Mouse (Mus musculus) retina, postnatal 1 day (tissue): ENCODE data around the gene Insl3.
"Not testable (repeated sequence)": the region's sequence is repeated elsewhere in the genome, so short reads cannot be mapped to it uniquely, and the experiment has no call there.

Experiments used
- DNase-seq: peaks from one replicate; pipeline ENCODE4 v3.0.0-alpha.2; 2012

Insl3 gene

GRCm38 (mm10) chr8:71678216-71678615, 10.8 kb upstream of the Insl3 start:
- DNase-seq, result no peak

- no peak for DNase-seq
Measured at GRCm38 (mm10) chr8:71679116-71679515, 9.9 kb upstream of the Insl3 start.

- DNase-seq, result no peak
Measured at GRCm38 (mm10) chr8:71679550-71680168, 9.4 kb upstream of the Insl3 start.

- peak; percentile 43 for DNase-seq
Measured at GRCm38 (mm10) chr8:71680471-71680870, 8.5 kb upstream of the Insl3 start.

GRCm38 (mm10) chr8:71681369-71681915, 7.6 kb upstream of the Insl3 start:
- no peak for DNase-seq

GRCm38 (mm10) chr8:71682832-71683231, 6.2 kb upstream of the Insl3 start:
- no peak for DNase-seq

GRCm38 (mm10) chr8:71684701-71685100, 4.3 kb upstream of the Insl3 start:
- no peak for DNase-seq

GRCm38 (mm10) chr8:71685573-71685972, 3.4 kb upstream of the Insl3 start:
- peak; percentile 43 for DNase-seq

GRCm38 (mm10) chr8:71686143-71686734, 2.8 kb upstream of the Insl3 start:
- DNase-seq, result peak; percentile 71

GRCm38 (mm10) chr8:71687616-71688015, 1.4 kb upstream of the Insl3 start:
- DNase-seq, result no peak

- no peak for DNase-seq
Measured at GRCm38 (mm10) chr8:71692509-71692908, 3.5 kb downstream of the Insl3 start.

GRCm38 (mm10) chr8:71693166-71694041, 4.4 kb downstream of the Insl3 start:
- peak; percentile 62 for DNase-seq

- not testable (repeated sequence) for DNase-seq
Measured at GRCm38 (mm10) chr8:71695456-71695855, 6.4 kb downstream of the Insl3 start.

GRCm38 (mm10) chr8:71700493-71701269, 11.7 kb downstream of the Insl3 start:
- DNase-seq, result no peak

- no peak for DNase-seq
Measured at GRCm38 (mm10) chr8:71701414-71702086, 12.5 kb downstream of the Insl3 start, which contains the start of gene B3gnt3. TSS of gene B3gnt3 (minus strand) at chr8:71701789.

- no peak for DNase-seq
Measured at GRCm38 (mm10) chr8:71702087-71702432, 13.0 kb downstream of the Insl3 start.

- DNase-seq, result no peak
Measured at GRCm38 (mm10) chr8:71702923-71703322, 13.9 kb downstream of the Insl3 start.

- not testable (repeated sequence) for DNase-seq
Measured at GRCm38 (mm10) chr8:71703400-71703799, 14.4 kb downstream of the Insl3 start.

- DNase-seq, result peak; percentile 68
Measured at GRCm38 (mm10) chr8:71707874-71708273, 18.9 kb downstream of the Insl3 start.

- no peak for DNase-seq
Measured at GRCm38 (mm10) chr8:71709134-71709799, 20.3 kb downstream of the Insl3 start.

- peak; percentile 90 for DNase-seq
Measured at GRCm38 (mm10) chr8:71709800-71710446, 20.9 kb downstream of the Insl3 start.
